Mouse (Mus musculus) neural tube, embryonic 11.5 days (tissue): Measurements from ENCODE around the gene Smco4. TPM values are rescaled to one million over a fixed set of nuclear protein-coding genes. Genes with fewer than 3 reads are reported as not detected.
"Not testable (repeated sequence)": the region's sequence is repeated elsewhere in the genome, so short reads cannot be mapped to it uniquely, and the experiment has no call there.

Source experiments
- ATAC-seq: fragments of 200-750 bp; cut with Nextera tagmentation; 2 replicates; pipeline ENCODE4 v1.8.0; 2017; ENCODE audit warnings: moderate number of reproducible peaks, mild to moderate bottlenecking, moderate TSS enrichment, moderate library complexity; ENCODE audit not compliant: insufficient read depth, low FRiP score, low TSS enrichment
- DNase-seq: peaks from one replicate; pipeline ENCODE4 v3.0.0-alpha.2; 2015; ENCODE audit warnings: low spot score
- H3K27ac ChIP-seq: fragments of 300-500 bp; sonication (generic); 2 replicates; pipeline ENCODE4 v1.5.1; 2014; ENCODE audit warnings: low read depth, mild to moderate bottlenecking, low read length
- H3K27me3 ChIP-seq: fragments of 300-500 bp; sonication (generic); 2 replicates; pipeline ENCODE4 v1.6.1; 2014; ENCODE audit warnings: mild to moderate bottlenecking, low read length, mixed read lengths; ENCODE audit not compliant: control insufficient read depth, insufficient read depth
- H3K36me3 ChIP-seq: fragments of 300-500 bp; sonication (generic); 2 replicates; pipeline ENCODE4 v1.6.1; 2014; ENCODE audit warnings: mild to moderate bottlenecking, low read length, moderate library complexity, mixed read lengths; ENCODE audit not compliant: control insufficient read depth, insufficient read depth
- H3K4me1 ChIP-seq: fragments of 300-500 bp; sonication (generic); 2 replicates; pipeline ENCODE4 v1.6.1; 2014; ENCODE audit warnings: low read length, mixed read lengths; ENCODE audit not compliant: control insufficient read depth, insufficient read depth
- H3K4me2 ChIP-seq: fragments of 300-500 bp; sonication (generic); 2 replicates; pipeline ENCODE4 v1.6.1; 2014; ENCODE audit warnings: low read depth, mild to moderate bottlenecking, moderate library complexity
- H3K4me3 ChIP-seq: fragments of 300-500 bp; sonication (generic); 2 replicates; pipeline ENCODE4 v1.5.1; 2014; ENCODE audit warnings: low read depth, low read length
- H3K9ac ChIP-seq: fragments of 300-500 bp; sonication (generic); 2 replicates; pipeline ENCODE4 v1.6.1; 2014; ENCODE audit warnings: mild to moderate bottlenecking, low read length
- H3K9me3 ChIP-seq: fragments of 300-500 bp; sonication (generic); 2 replicates; pipeline ENCODE4 v1.6.1; 2016; ENCODE audit warnings: low read length; ENCODE audit not compliant: control insufficient read depth
- WGBS: fragments of 180-500 bp; shearing (Covaris S2); extraction: QIAGEN DNeasy Blood & Tissue Kit; methylation state at CpG from one replicate; pipeline ENCODE4 v1.1.7; 2014; 5-methylcytosine and 5-hydroxymethylcytosine counted together
- polyA plus RNA-seq: library from polyadenylated mRNA; unstranded; fragments of >200 nt; fragmentation: Nextera tagmentation; extraction: Ambion mirVana; gene quantifications from 2 replicates; pipeline ENCODE4 v1.2.1, GENCODE M21; 2014

Smco4 gene
- polyA plus RNA-seq, 1 experiment from 2014 or later, result 3.7 TPM

DNA sequence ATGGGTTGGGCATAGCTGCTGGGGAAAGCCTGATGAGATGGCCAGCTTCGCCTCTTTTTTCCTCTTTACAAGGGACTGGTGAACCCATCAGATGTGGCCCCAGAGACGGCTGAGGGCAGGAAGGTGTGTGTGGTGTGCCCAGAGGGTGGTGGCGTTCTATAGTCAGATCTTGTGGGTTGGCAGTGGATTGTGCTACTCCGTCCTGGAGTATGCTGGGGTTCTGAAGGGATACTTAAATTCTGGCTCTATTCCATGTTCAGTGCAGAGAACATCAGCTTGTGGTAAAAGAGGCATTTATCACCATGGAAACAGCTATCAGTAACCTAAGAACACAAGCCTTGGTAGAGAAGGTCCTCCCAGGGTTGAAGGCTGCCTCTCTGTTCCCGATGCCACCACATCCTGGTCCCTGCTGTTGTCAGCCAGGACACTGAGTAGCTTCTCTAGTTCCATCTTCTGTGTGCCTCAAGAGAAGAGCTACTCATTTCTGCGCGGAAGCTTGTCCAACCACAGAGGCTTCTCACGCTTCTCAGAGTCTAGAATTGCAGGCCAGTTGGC lies 45.8 kb downstream of the Smco4 start:
- 98% methylated on average over 8 of the region's 8 CpGs for WGBS
- no peaks in the 10 kb centered on the region for H3K27me3 ChIP-seq
- ATAC-seq, result no peak
- no peak overlapping the region for H3K4me2 ChIP-seq
- peaks cover 3% of the 10 kb centered on the region; the same call in 1 of the 2 replicates for H3K4me1 ChIP-seq
- H3K9me3 ChIP-seq, result no peaks in the 10 kb centered on the region
- H3K9ac ChIP-seq, result no peak overlapping the region
- no peak for DNase-seq
- no peak overlapping the region for H3K27ac ChIP-seq
- H3K4me3 ChIP-seq, result no peak overlapping the region
- H3K36me3 ChIP-seq, result no peaks in the 10 kb centered on the region

GRCm38 (mm10) chr9:15541735-15542354 lies 48.6 kb downstream of the Smco4 start:
- no peak for DNase-seq
- Histone ChIP-seq H3K27ac (no peak overlapping the region), H3K4me1 (no peaks in the 10 kb centered on the region), H3K4me3 (no peak overlapping the region), H3K4me2 (no peak overlapping the region), H3K27me3 (no peaks in the 10 kb centered on the region), H3K9me3 (no peaks in the 10 kb centered on the region), H3K9ac (no peak overlapping the region), H3K36me3 (no peaks in the 10 kb centered on the region)
- no peak for ATAC-seq
- 72% methylated on average over 5 of the region's 5 CpGs for WGBS

- 91% methylated on average over 4 of the region's 4 CpGs for WGBS
Observed at GRCm38 (mm10) chr9:15550461-15550961, 57.3 kb downstream of the Smco4 start.

GRCm38 (mm10) chr9:15551073-15551472 lies 57.8 kb downstream of the Smco4 start:
- not testable (repeated sequence) for H3K36me3 ChIP-seq, H3K9me3 ChIP-seq, DNase-seq, H3K27me3 ChIP-seq, H3K27ac ChIP-seq, ATAC-seq, H3K9ac ChIP-seq, H3K4me2 ChIP-seq, H3K4me1 ChIP-seq, H3K4me3 ChIP-seq
- 93% methylated on average over 6 of the region's 6 CpGs for WGBS

More at GRCm38 (mm10) chr9:15550461-15550961, 57.3 kb downstream of the Smco4 start:
- no peaks in the 10 kb centered on the region for H3K36me3 ChIP-seq
- no peak overlapping the region for H3K4me3 ChIP-seq
- H3K27ac ChIP-seq, result no peak overlapping the region
- DNase-seq, result no peak
- no peaks in the 10 kb centered on the region for H3K9me3 ChIP-seq
- H3K27me3 ChIP-seq, result no peaks in the 10 kb centered on the region
- no peak overlapping the region for H3K9ac ChIP-seq
- no peak overlapping the region for H3K4me2 ChIP-seq
- no peaks in the 10 kb centered on the region for H3K4me1 ChIP-seq
- no peak for ATAC-seq

DNA sequence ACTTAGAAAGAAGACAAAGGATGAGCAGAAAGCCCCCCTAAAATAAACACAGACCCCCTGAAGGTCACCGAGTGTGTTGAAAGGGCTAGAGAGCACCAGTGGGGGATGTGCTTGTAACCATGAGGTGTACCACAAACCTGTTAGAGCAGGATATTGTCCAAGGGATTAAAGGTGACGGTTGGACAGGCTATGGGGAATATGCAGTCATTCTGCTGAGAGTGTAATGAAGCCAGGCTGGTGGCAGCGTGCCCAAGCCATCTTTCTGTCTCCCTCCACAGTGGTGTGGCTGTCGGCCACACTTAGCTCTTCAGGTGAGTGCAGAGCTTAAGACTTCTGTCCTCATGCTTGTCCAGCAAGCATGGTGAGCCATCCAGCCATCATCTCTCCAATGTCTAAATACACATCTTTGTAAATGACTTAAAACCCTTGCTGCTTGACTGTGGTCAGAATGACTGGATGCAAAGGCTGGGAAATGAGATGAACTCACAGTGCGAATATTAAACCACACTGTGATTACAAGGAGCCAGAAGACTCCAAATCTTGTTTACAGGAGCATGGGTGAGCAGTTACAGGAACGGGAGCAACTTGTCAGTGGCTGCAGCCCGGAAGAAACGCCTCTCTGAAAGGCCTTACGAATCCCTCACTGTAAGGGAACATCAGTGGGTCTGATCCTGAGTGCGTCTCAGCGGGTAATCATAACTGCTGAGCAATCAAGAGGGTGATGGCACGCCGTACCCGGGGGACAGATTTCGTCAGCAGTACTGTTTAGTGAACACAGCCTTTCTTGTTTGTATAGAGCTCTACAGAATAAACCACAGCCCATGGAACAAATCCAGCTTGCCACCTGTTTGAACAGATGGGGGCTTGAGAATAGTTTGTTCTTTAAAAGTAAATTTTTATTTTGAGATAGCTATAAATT lies 59.0 kb downstream of the Smco4 start:
- no peak overlapping the region for H3K27ac ChIP-seq
- ATAC-seq, result no peak
- 89% methylated on average over 15 of the region's 15 CpGs for WGBS

DNA sequence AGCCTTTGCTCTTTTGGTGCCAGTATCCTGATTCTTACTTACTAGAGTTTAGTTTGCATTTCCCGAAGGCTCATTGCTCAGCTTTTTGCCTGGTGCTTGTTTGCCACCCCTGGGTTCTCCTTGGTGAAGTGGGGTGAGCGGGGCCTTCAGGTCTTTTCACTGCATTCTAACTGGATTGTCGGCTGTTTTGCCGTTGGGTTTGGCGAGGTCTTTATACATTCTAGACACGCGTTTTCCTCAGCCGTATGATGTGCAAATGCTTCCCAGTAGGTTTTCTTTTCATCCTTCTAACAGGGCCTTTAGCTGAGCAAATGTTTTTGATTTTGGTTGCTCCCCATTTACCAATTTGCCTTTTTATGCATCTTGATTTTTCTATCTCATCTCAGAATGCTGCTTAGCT lies 60.1 kb downstream of the Smco4 start:
- Histone ChIP-seq H3K4me3 (no peak overlapping the region), H3K9me3 (no peaks in the 10 kb centered on the region), H3K27ac (no peak overlapping the region), H3K4me1 (no peaks in the 10 kb centered on the region), H3K4me2 (no peak overlapping the region), H3K36me3 (no peaks in the 10 kb centered on the region), H3K9ac (no peak overlapping the region), H3K27me3 (no peaks in the 10 kb centered on the region)
- DNase-seq (no peak), ATAC-seq (no peak)
- WGBS, result 87% methylated on average over 8 of the region's 8 CpGs

More for the DNA sequence above, 59.0 kb downstream of the Smco4 start:
- H3K9ac ChIP-seq, result no peak overlapping the region
- H3K36me3 ChIP-seq, result no peaks in the 10 kb centered on the region
- H3K27me3 ChIP-seq, result no peaks in the 10 kb centered on the region
- H3K9me3 ChIP-seq, result no peaks in the 10 kb centered on the region
- no peaks in the 10 kb centered on the region for H3K4me1 ChIP-seq
- H3K4me2 ChIP-seq, result no peak overlapping the region
- DNase-seq, result no peak
- H3K4me3 ChIP-seq, result no peak overlapping the region

DNA sequence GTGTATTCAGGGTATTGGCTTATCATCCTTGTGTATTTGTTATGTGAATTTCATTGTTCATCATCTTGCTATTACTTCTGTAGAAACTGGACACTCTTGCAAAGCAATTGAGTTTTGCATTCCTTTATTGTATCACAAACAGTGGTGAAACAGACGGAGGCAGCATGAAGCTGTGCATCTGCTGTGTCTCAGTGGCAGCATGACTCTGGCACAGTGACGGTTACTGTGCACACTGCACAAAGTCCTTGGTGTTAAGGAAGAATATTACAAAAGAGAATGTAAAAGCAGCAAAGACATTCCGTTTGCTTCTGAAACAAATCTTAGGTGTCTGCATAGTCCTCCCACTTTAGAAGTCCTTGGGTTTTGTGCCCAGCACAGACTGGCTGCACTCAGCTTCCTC lies 67.2 kb downstream of the Smco4 start:
- no peaks in the 10 kb centered on the region for H3K9me3 ChIP-seq
- WGBS, result 82% methylated on average over 3 of the region's 3 CpGs
- H3K4me2 ChIP-seq, result no peak overlapping the region
- no peak for DNase-seq
- no peak for ATAC-seq
- no peak overlapping the region for H3K9ac ChIP-seq
- H3K4me1 ChIP-seq, result no peaks in the 10 kb centered on the region
- H3K4me3 ChIP-seq, result no peak overlapping the region
- H3K36me3 ChIP-seq, result no peaks in the 10 kb centered on the region
- H3K27me3 ChIP-seq, result no peaks in the 10 kb centered on the region
- H3K27ac ChIP-seq, result no peak overlapping the region

DNA sequence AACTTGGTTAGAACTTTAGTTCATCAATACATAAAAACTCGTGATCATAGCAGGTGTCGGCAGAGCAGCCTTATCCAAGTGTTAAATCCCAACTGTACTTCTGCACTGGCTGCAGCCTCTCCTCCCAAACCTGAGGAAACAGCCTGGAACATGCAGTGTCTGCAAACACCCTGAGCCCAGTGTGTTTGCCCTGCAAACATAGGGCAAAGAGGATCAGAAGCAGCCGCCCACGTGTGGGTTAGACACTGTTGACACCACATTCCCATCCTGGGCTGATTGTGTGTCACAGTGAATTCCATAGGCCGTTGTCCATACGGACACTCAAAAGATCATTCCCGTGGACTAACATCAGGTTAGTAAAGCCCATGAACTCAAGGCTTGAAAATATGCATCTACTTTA lies 69.1 kb downstream of the Smco4 start:
- Histone ChIP-seq H3K27ac (no peak overlapping the region), H3K4me1 (no peaks in the 10 kb centered on the region)
- WGBS, result 91% methylated on average over 7 of the region's 7 CpGs

More for the DNA sequence above, 69.1 kb downstream of the Smco4 start:
- H3K9me3 ChIP-seq, result no peaks in the 10 kb centered on the region
- no peak overlapping the region for H3K9ac ChIP-seq
- ATAC-seq (no peak), DNase-seq (no peak)
- no peak overlapping the region for H3K4me2 ChIP-seq
- H3K4me3 ChIP-seq, result no peak overlapping the region
- H3K36me3 ChIP-seq, result no peaks in the 10 kb centered on the region
- no peaks in the 10 kb centered on the region for H3K27me3 ChIP-seq
